Mouse (Mus musculus) stomach, embryonic 15.5 days (tissue): ENCODE results near the gene Cacng8. TPM values are rescaled to one million over a fixed set of nuclear protein-coding genes. Genes with fewer than 3 reads are reported as not detected.

Source experiments
- ATAC-seq: fragments of 200-750 bp; cut with Nextera tagmentation; 2 replicates; pipeline ENCODE4 v1.8.0; 2017; ENCODE audit warnings: low read depth, moderate number of reproducible peaks, moderate TSS enrichment; ENCODE audit not compliant: insufficient read depth, low FRiP score
- H3K27ac ChIP-seq: fragments of 300-500 bp; sonication (generic); 2 replicates; pipeline ENCODE4 v1.5.1; 2015; ENCODE audit warnings: mild to moderate bottlenecking, inconsistent platforms
- H3K27me3 ChIP-seq: fragments of 300-500 bp; sonication (generic); replicated peaks from 2 replicates; pipeline ENCODE4 v1.6.1; 2015; ENCODE audit warnings: inconsistent platforms
- H3K36me3 ChIP-seq: fragments of 300-500 bp; sonication (generic); 2 replicates; pipeline ENCODE4 v1.6.1; 2015; ENCODE audit warnings: inconsistent platforms
- H3K4me1 ChIP-seq: fragments of 300-500 bp; sonication (generic); 2 replicates; pipeline ENCODE4 v1.6.1; 2015; ENCODE audit warnings: inconsistent platforms
- H3K4me2 ChIP-seq: fragments of 300-500 bp; sonication (generic); 2 replicates; pipeline ENCODE4 v1.6.1; 2015; ENCODE audit warnings: mild to moderate bottlenecking, inconsistent platforms
- H3K4me3 ChIP-seq: fragments of 300-500 bp; sonication (generic); replicated peaks from 2 replicates; pipeline ENCODE4 v1.5.1; 2015; ENCODE audit warnings: inconsistent platforms
- H3K9ac ChIP-seq: fragments of 300-500 bp; sonication (generic); 2 replicates; pipeline ENCODE4 v1.6.1; 2015; ENCODE audit warnings: inconsistent platforms
- H3K9me3 ChIP-seq: fragments of 300-500 bp; sonication (generic); 2 replicates; pipeline ENCODE4 v1.6.1; 2016; ENCODE audit warnings: inconsistent platforms
- WGBS: fragments of 180-500 bp; shearing (Covaris S2); methylation state at CpG from one replicate; pipeline ENCODE4 v1.1.7; 2015; 5-methylcytosine and 5-hydroxymethylcytosine counted together
- microRNA-seq: library from miRNA; unstranded; fragments of <30 nt; microRNA quantifications from one replicate; pipeline ENCODE4, GENCODE M21; 2016
- polyA plus RNA-seq: library from polyadenylated mRNA; unstranded; fragments of >200 nt; fragmentation: Nextera tagmentation; extraction: Ambion mirVana; gene quantifications from 2 replicates; pipeline ENCODE4 v1.2.1, GENCODE M21; 2015

The Cacng8 gene
- polyA plus RNA-seq, 1 experiment from 2014 or later = 1.5 TPM

GRCm38 (mm10) chr7:3460261-3460660 is 69.8 kb downstream of the Cacng8 start:
- ATAC-seq = no peak
- Histone ChIP-seq H3K27ac (no peak overlapping the region), H3K9ac (no peak overlapping the region), H3K4me1 (no peaks in the 10 kb centered on the region), H3K4me3 (no peak overlapping the region), H3K36me3 (no peaks in the 10 kb centered on the region), H3K27me3 (no peaks in the 10 kb centered on the region), H3K9me3 (no peaks in the 10 kb centered on the region), H3K4me2 (no peak overlapping the region)
- 82% methylated on average over 8 of the region's 8 CpGs for WGBS

GRCm38 (mm10) chr7:3463306-3463705 is 72.8 kb downstream of the Cacng8 start:
- Histone ChIP-seq H3K27ac (no peak overlapping the region), H3K27me3 (no peaks in the 10 kb centered on the region), H3K9ac (no peak overlapping the region), H3K9me3 (no peaks in the 10 kb centered on the region), H3K36me3 (no peaks in the 10 kb centered on the region), H3K4me1 (no peaks in the 10 kb centered on the region), H3K4me2 (no peak overlapping the region), H3K4me3 (no peak overlapping the region)
- WGBS = 82% methylated on average over 4 of the region's 4 CpGs
- ATAC-seq = no peak

Small RNAs within 50 kb of the gene (microRNA-seq; reads per million reads assigned to microRNA genes)
- 5.4 reads per million, percentile 19 among the genes with 10 or more reads in this experiment for gene Gm23450

Other genes with a start within 250 kb of the Cacng8 start
- gene AU018091, start 221.5 kb upstream of the Cacng8 start, polyA plus RNA-seq = 0.10 TPM in 1 of 2 replicates, not detected in the other
- gene Nlrp12, start 140.9 kb upstream of the Cacng8 start, polyA plus RNA-seq = 0.08 TPM in 1 of 2 replicates, not detected in the other
- 140 and 141 TPM in 2 replicates for gene Myadm, start 101.6 kb upstream of the Cacng8 start, polyA plus RNA-seq
- gene Prkcg, start 101.5 kb upstream of the Cacng8 start, polyA plus RNA-seq = 0.40 and 0.49 TPM in 2 replicates
- gene Cacng7, start 57.7 kb upstream of the Cacng8 start, polyA plus RNA-seq = 2.5 and 2.6 TPM in 2 replicates
- 0.36 and 0.43 TPM in 2 replicates for gene Cacng6, start 33.5 kb downstream of the Cacng8 start, polyA plus RNA-seq
- 0.41 and 0.48 TPM in 2 replicates for gene Tarm1, start 111.9 kb downstream of the Cacng8 start, polyA plus RNA-seq
- gene Oscar, start 225.5 kb downstream of the Cacng8 start, polyA plus RNA-seq = 0.06 and 0.26 TPM in 2 replicates
- gene Ndufa3, start 226.7 kb downstream of the Cacng8 start, polyA plus RNA-seq = 456 and 472 TPM in 2 replicates
- 23.7 and 25.2 TPM in 2 replicates for gene Tfpt, start 239.2 kb downstream of the Cacng8 start, polyA plus RNA-seq
- gene Prpf31, start 239.3 kb downstream of the Cacng8 start, polyA plus RNA-seq = 82.5 and 90.0 TPM in 2 replicates